Mouse (Mus musculus): ENCODE results near the gene Rsc1a1. TPM values are rescaled to one million over a fixed set of nuclear protein-coding genes. Genes with fewer than 3 reads are reported as not detected.

Gene Rsc1a1
- polyA plus RNA-seq, 1 experiment = 3.6 TPM

DNA sequence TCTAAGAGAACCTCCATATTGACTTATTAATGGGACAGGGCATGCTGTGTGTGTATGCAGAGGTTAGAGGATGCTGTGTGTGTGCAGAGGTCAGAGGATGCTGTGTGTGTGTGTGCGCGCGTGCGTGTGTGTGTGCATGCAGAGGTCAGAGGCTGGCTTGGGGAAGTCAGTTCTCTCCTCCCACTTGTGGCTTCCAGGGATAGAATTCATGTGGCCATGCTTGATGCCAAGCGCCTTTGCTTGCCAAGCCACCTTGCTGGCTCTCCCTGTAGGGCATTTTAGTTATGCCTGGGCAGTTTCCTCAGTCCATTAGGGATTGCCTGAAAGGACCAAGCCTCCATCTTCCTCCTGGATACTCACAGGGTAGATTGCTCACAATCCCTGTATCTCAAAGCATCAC lies 48.7 kb downstream of the Rsc1a1 start:
- Histone ChIP-seq H3K27ac (ENCODE audit: control insufficient read depth, insufficient read depth, low read depth, low read length) (no peak overlapping the region), H3K4me1 (ENCODE audit: control insufficient read depth, insufficient read depth, low read length) (peaks cover 8% of the 10 kb centered on the region), H3K27me3 (ENCODE audit: control insufficient read depth, insufficient read depth, low read length) (no peaks in the 10 kb centered on the region), H3K36me3 (ENCODE audit: control insufficient read depth, insufficient read depth, low read length) (no peaks in the 10 kb centered on the region; the same call in none of the 2 replicates), H3K4me3 (ENCODE audit: control insufficient read depth, low read depth, low read length) (no peak overlapping the region)
- TF ChIP-seq CTCF (IDR thresholded peaks at IDR 0.05; ENCODE audit: control insufficient read depth, insufficient read depth, insufficient replicate concordance, low read depth, low read length) (no peak), POLR2A (IDR thresholded peaks at IDR 0.05; ENCODE audit: control insufficient read depth, low read depth, low read length) (no peak)

GRCm38 (mm10) chr4:141635991-141636390 lies 49.4 kb downstream of the Rsc1a1 start:
- Histone ChIP-seq H3K27ac (ENCODE audit: control insufficient read depth, insufficient read depth, low read depth, low read length) (no peak overlapping the region), H3K4me3 (ENCODE audit: control insufficient read depth, low read depth, low read length) (no peak overlapping the region), H3K4me1 (ENCODE audit: control insufficient read depth, insufficient read depth, low read length) (peaks cover 11% of the 10 kb centered on the region), H3K27me3 (ENCODE audit: control insufficient read depth, insufficient read depth, low read length) (no peaks in the 10 kb centered on the region), H3K36me3 (ENCODE audit: control insufficient read depth, insufficient read depth, low read length) (no peaks in the 10 kb centered on the region; the same call in none of the 2 replicates)
- TF ChIP-seq CTCF (IDR thresholded peaks at IDR 0.05; ENCODE audit: control insufficient read depth, insufficient read depth, insufficient replicate concordance, low read depth, low read length) (no peak), POLR2A (IDR thresholded peaks at IDR 0.05; ENCODE audit: control insufficient read depth, low read depth, low read length) (no peak)

Other genes with a start within 250 kb of the Rsc1a1 start
- gene Srarp, start 249.5 kb downstream of the Rsc1a1 start, polyA plus RNA-seq (2012; rRNA removed) = 0.67 TPM in 2 replicates
- gene Zbtb17, start 240.9 kb downstream of the Rsc1a1 start, polyA plus RNA-seq (2012; rRNA removed) = 24.6 and 28.4 TPM in 2 replicates
- 16.9 and 20.1 TPM in 2 replicates for gene Spen, start 147.0 kb downstream of the Rsc1a1 start, polyA plus RNA-seq (2012; rRNA removed)
- gene Fblim1, start 79.5 kb downstream of the Rsc1a1 start, polyA plus RNA-seq (2012; rRNA removed) = 3.1 and 4.4 TPM in 2 replicates
- 3.5 and 3.9 TPM in 2 replicates for gene Tmem82, start 67.0 kb downstream of the Rsc1a1 start, polyA plus RNA-seq (2012; rRNA removed)
- 2.2 and 2.9 TPM in 2 replicates for gene Slc25a34, start 61.8 kb downstream of the Rsc1a1 start, polyA plus RNA-seq (2012; rRNA removed)
- gene Plekhm2, start 20.7 kb downstream of the Rsc1a1 start, polyA plus RNA-seq (2012; rRNA removed) = 73.3 and 76.3 TPM in 2 replicates
- gene Ddi2, start 37.8 kb upstream of the Rsc1a1 start, polyA plus RNA-seq (2012; rRNA removed) = 4.1 and 5.2 TPM in 2 replicates
- gene Agmat, start 61.1 kb upstream of the Rsc1a1 start, polyA plus RNA-seq (2012; rRNA removed) = 0.07 TPM in 1 of 2 replicates, not detected in the other
- 11.3 and 12.2 TPM in 2 replicates for gene Dnajc16, start 105.3 kb upstream of the Rsc1a1 start, polyA plus RNA-seq (2012; rRNA removed)
- gene Casp9, start 108.0 kb upstream of the Rsc1a1 start, polyA plus RNA-seq (2012; rRNA removed) = 7.8 and 8.0 TPM in 2 replicates
- 6.2 and 6.5 TPM in 2 replicates for gene Cela2a, start 140.6 kb upstream of the Rsc1a1 start, polyA plus RNA-seq (2012; rRNA removed)
- 0.66 and 1.4 TPM in 2 replicates for gene Ctrc, start 160.8 kb upstream of the Rsc1a1 start, polyA plus RNA-seq (2012; rRNA removed)
- 56.1 and 57.6 TPM in 2 replicates for gene Efhd2, start 189.3 kb upstream of the Rsc1a1 start, polyA plus RNA-seq (2012; rRNA removed)

All from testis, adult 2 months (tissue).